Mouse (Mus musculus) lung, adult 2 months (tissue): ENCODE data around the gene Phf12. TPM values are rescaled to one million over a fixed set of nuclear protein-coding genes. Genes with fewer than 3 reads are reported as not detected.
A peak's percentile ranks its signal among the peaks of the same experiment; 100 is the strongest.

Experiments used
- DNase-seq: peaks from one replicate; pipeline ENCODE4 v3.0.0; 2022
- H3K4me1 ChIP-seq: fragments of 200-500 bp; 2 replicates; pipeline ENCODE4 v1.6.1; 2011; ENCODE audit warnings: low read length; ENCODE audit not compliant: control insufficient read depth, insufficient read depth
- H3K4me3 ChIP-seq: fragments of 200-500 bp; replicated peaks from 2 replicates; pipeline ENCODE3; 2011; ENCODE audit warnings: low read depth, mild to moderate bottlenecking, control low read depth, low read length; ENCODE audit errors: extremely low read depth
- CTCF ChIP-seq: fragments of 200-500 bp; IDR thresholded peaks from 2 replicates; pipeline ENCODE4 v1.5.1; 2011; ENCODE audit warnings: mild to moderate bottlenecking, low read length, control low read depth; ENCODE audit not compliant: insufficient read depth
- POLR2A ChIP-seq: fragments of 200-500 bp; IDR thresholded peaks from 2 replicates; pipeline ENCODE4 v1.6.1; 2011; ENCODE audit warnings: low read depth, mild to moderate bottlenecking, control low read depth, low read length, borderline replicate concordance; ENCODE audit errors: extremely low read depth
- WGBS: fragments of 180-500 bp; shearing (Covaris S2); methylation state at CpG from one replicate; pipeline ENCODE4 v1.1.7; 2018; 5-methylcytosine and 5-hydroxymethylcytosine counted together
- polyA plus RNA-seq: library from polyadenylated mRNA; depleted of rRNA; stranded (reverse); fragments of >200 nt; gene quantifications from 2 replicates; pipeline ENCODE4 v1.2.3, GENCODE M21; 2012; rRNA removed

Gene Phf12
- polyA plus RNA-seq: 50.4 and 55.3 TPM in 2 replicates

DNA sequence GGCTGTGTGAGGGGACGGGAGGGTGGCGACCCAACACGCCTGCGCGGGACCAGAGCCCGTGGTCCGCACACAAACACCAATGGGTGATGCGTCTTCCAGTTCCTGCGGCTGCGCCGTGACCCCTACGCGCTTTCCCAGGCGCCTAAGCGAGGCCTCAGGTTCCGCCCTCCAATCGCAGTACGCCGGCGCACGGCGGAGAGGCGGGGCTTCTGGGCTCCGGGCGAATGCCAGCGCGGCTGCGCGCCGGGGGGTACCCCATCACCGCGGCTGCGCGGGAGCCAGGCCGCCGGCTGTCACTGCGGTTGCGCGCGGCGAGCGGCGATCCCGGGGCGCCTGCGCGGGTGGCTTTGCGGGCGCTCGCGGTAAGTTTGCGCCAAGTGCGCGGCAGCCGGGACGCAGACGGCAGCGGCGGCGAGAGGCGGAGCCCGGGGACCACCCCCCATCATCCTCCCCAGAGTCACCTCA lies at the start of gene Phf12:
Gene Phf12, plus strand, starts transcription at position 314 of the 465 bp plus-strand sequence.
- TF ChIP-seq POLR2A: peak; percentile 58
- no peak for TF ChIP-seq CTCF
- WGBS: under 1% methylated on average over 62 of the region's 62 CpGs
- H3K4me1 ChIP-seq: peaks cover 6% of the 10 kb centered on the region; the same call in 1 of the 2 replicates

GRCm38 (mm10) chr11:77934111-77934521 lies 48.4 kb upstream of the Phf12 start:
- WGBS: 7% methylated on average over 4 of the region's 4 CpGs
- no peak for TF ChIP-seq CTCF
- TF ChIP-seq POLR2A: no peak
- no peak for DNase-seq
- H3K4me3 ChIP-seq: no peak overlapping the region
- no peaks in the 10 kb centered on the region for H3K4me1 ChIP-seq

More for the DNA sequence above, at the start of gene Phf12:
- DNase-seq: peak; percentile 99
- H3K4me3 ChIP-seq: peak within 1 kb of the TSS; percentile 99

DNA sequence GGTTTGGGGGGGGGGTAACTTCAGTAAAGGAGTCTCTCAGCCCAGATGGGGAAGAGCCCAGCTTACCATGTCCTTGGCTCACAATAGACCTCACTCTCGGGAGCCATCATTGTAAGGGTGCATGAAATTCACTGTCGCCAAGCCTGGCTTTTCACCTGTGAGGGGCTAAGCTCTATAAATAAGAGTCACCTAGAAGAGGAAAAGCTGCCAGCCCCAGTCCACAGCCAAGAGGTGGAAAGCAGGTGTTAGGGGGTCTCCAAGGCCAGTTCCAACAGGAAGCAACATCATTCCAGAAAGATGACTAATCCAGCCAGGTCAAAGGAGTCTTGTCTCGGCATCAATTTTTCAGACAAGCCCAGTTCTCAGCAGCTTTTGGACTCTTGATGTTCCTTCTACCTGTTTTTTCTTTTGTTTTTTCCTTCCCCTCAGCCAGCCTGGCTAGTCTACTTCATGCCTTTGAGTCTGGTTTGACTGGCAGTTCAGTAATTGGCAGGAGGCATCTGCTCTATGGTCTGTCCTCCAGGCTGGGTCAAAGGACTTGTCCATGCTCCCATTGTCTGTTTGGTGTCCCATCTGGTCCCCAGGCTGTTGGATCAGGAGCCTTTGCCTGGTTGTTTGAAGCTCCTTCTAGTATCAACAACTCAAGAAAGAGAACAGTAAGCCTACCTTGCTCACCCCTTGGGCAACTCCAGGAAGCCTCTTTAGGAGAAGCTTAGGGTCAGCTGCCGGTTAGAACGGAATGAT lies 47.8 kb upstream of the Phf12 start:
- WGBS: 51% methylated on average over 5 of the region's 5 CpGs
- no peak overlapping the region for H3K4me3 ChIP-seq
- no peak for TF ChIP-seq POLR2A
- no peak for TF ChIP-seq CTCF
- no peak for DNase-seq
- H3K4me1 ChIP-seq: no peaks in the 10 kb centered on the region

DNA sequence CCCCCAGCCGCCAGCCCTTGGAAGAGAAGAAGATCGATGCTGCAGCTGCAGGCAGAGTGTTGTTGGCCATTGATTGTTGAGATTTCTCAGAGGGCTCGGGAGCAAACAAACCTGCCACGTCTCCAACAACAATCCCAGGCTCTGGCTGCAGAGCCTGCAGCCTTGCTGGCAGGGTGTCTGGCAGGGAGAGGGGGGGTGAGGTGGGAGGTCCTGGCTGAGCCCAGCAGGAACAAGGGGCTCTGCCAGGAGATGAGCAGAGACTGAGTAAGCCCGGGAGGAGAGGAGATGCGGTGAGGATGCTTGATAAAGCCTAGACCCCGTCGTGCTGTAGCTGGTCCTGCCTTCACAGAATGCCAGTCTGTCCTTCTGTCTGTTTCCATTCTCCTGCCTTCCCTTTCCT lies 45.7 kb upstream of the Phf12 start:
- DNase-seq: no peak
- no peak for TF ChIP-seq CTCF
- H3K4me3 ChIP-seq: no peak overlapping the region
- H3K4me1 ChIP-seq: no peaks in the 10 kb centered on the region
- WGBS: 13% methylated on average over 8 of the region's 8 CpGs

DNA sequence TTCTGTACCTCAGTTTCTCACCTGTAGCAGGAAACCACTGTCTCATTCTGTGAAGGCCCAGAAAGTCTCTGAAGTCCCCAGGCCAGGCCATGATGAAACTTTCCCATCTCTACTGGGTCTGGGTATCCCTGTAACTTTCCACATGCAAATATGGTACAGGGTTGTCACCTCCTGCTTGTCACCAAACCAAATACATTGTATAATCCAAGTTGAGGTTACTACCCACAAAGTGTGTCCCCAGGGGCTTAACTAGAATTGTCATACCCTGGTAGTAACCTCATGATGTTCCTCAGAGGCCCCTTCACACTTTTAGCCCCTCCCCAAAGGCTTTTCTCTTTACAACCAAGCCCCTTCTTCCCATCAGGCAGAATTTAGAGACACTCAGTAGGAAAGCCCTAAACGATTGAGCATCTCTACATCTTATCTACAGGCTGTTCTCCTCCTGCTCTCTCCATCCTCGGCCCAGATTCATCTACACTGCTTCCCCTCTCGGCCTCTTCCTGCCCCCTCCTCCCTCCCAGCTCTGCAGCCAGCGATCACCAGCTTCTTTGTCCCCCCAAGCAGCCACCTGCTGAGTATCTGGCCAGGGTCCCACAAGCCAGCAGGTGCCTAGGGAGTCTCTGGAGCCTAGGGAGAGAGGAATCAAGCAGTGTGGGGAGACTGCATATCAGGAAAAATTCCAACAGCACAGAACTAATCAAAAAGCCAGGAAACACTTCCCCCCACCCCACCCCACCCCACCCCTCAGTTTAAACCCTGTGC lies 44.7 kb upstream of the Phf12 start:
- 9% methylated on average over 4 of the region's 4 CpGs for WGBS
- no peak overlapping the region for H3K4me3 ChIP-seq
- TF ChIP-seq POLR2A (no peak), CTCF (no peak)
- no peak for DNase-seq
- H3K4me1 ChIP-seq: no peaks in the 10 kb centered on the region

- no peak overlapping the region for H3K4me3 ChIP-seq
- no peaks in the 10 kb centered on the region for H3K4me1 ChIP-seq
- TF ChIP-seq CTCF (no peak), POLR2A (no peak)
- no peak for DNase-seq
- WGBS: 32% methylated on average over 5 of the region's 5 CpGs
Measured at GRCm38 (mm10) chr11:77942230-77942629, 40.3 kb upstream of the Phf12 start.

GRCm38 (mm10) chr11:77947860-77948259 lies 34.7 kb upstream of the Phf12 start:
- no peak for DNase-seq
- no peak overlapping the region for H3K4me3 ChIP-seq
- no peaks in the 10 kb centered on the region for H3K4me1 ChIP-seq
- TF ChIP-seq POLR2A (no peak), CTCF (no peak)
- 14% methylated on average over 9 of the region's 9 CpGs for WGBS

GRCm38 (mm10) chr11:77950125-77950685 lies 32.3 kb upstream of the Phf12 start:
- DNase-seq: no peak
- Histone ChIP-seq H3K4me1 (no peaks in the 10 kb centered on the region), H3K4me3 (no peak overlapping the region)
- 27% methylated on average over 12 of the region's 12 CpGs for WGBS
- no peak for TF ChIP-seq CTCF
- TF ChIP-seq POLR2A: no peak

GRCm38 (mm10) chr11:77950797-77951228 lies 31.7 kb upstream of the Phf12 start:
- Histone ChIP-seq H3K4me3 (no peak overlapping the region), H3K4me1 (no peaks in the 10 kb centered on the region)
- TF ChIP-seq POLR2A: no peak
- TF ChIP-seq CTCF: no peak
- DNase-seq: no peak
- 52% methylated on average over 5 of the region's 5 CpGs for WGBS

DNA sequence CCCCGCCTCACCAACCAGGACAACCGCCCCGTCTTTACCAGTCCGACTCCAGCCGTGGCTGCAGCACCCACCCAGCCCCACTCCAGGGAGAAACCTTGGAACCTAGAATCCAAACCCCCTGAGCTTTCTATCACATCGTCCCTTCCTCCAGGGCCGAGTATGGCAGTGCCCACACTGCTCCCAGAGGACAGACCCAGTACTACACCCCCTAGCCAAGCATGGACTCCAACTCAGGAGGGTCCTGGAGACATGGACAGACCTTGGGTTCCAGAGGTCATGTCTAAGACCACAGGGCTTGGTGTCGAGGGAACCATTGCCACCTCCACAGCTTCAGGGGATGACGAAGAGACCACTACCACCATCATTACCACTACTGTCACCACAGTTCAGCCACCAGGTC lies 28.9 kb upstream of the Phf12 start:
- Histone ChIP-seq H3K4me1 (no peaks in the 10 kb centered on the region), H3K4me3 (no peak overlapping the region)
- DNase-seq: peak; percentile 29
- WGBS: 38% methylated on average over 9 of the region's 9 CpGs
- no peak for TF ChIP-seq POLR2A
- TF ChIP-seq CTCF: peak; percentile 67
